Mouse (Mus musculus) C2C12 (cell line): ENCODE results near the gene Itpkc. TPM values are rescaled to one million over a fixed set of nuclear protein-coding genes. Genes with fewer than 3 reads are reported as not detected.

Source experiments
- H3K27me3 ChIP-seq: one replicate; pipeline ENCODE4 v1.6.1; 2011; ENCODE audit not compliant: control insufficient read depth, insufficient read depth, insufficient read length
- H3K36me3 ChIP-seq: one replicate; pipeline ENCODE4 v1.6.1; 2011; ENCODE audit not compliant: control insufficient read depth, insufficient read depth
- H3K4me3 ChIP-seq: one replicate; pipeline ENCODE4 v1.5.1; 2011; ENCODE audit warnings: mild to moderate bottlenecking, control low read depth; ENCODE audit not compliant: poor library complexity, insufficient read depth, severe bottlenecking
- H3K79me2 ChIP-seq: one replicate; pipeline ENCODE4 v1.6.1; 2011; ENCODE audit not compliant: control insufficient read depth, insufficient read depth
- H3K79me3 ChIP-seq: one replicate; pipeline ENCODE4 v1.6.1; 2011; ENCODE audit warnings: low read depth, control low read depth
- H3ac ChIP-seq: one replicate; pipeline ENCODE3; 2011; ENCODE audit warnings: low read depth; ENCODE audit not compliant: control insufficient read depth, insufficient read length
- CEBPB ChIP-seq: IDR thresholded peaks from one replicate; pipeline ENCODE4 v1.6.1; 2011; ENCODE audit warnings: low read depth, mild to moderate bottlenecking, control low read depth, moderate library complexity
- CTCF ChIP-seq: IDR thresholded peaks from one replicate; pipeline ENCODE4 v1.5.1; 2011; ENCODE audit not compliant: control insufficient read depth, insufficient read depth, insufficient read length
- FOSL1 ChIP-seq: IDR thresholded peaks from one replicate; pipeline ENCODE4 v1.8.0; 2011; ENCODE audit warnings: mild to moderate bottlenecking, low read length; ENCODE audit not compliant: poor library complexity, insufficient read depth, severe bottlenecking
- MAX ChIP-seq: IDR thresholded peaks from one replicate; pipeline ENCODE4 v1.6.1; 2011; ENCODE audit warnings: mild to moderate bottlenecking, control low read depth
- MYOD1 ChIP-seq: IDR thresholded peaks from one replicate; pipeline ENCODE4 v1.6.1; 2011; ENCODE audit warnings: low read depth; ENCODE audit not compliant: control insufficient read depth, insufficient read length
- MYOG ChIP-seq: IDR thresholded peaks from one replicate; pipeline ENCODE4 v1.6.1; 2011; ENCODE audit not compliant: control insufficient read depth, insufficient read length; ENCODE audit errors: extremely low read depth
- USF1 ChIP-seq: IDR thresholded peaks from one replicate; pipeline ENCODE4 v1.6.1; 2011; ENCODE audit warnings: low read depth, mild to moderate bottlenecking, control low read depth, moderate library complexity
- polyA plus RNA-seq: library from polyadenylated mRNA; unstranded; fragments of >200 nt; fragmentation: generic; extraction: Trizol; gene quantifications from one replicate; pipeline ENCODE4 v1.2.1, GENCODE M21; 2012; ENCODE audit warnings: missing spikeins

Gene Itpkc
- polyA plus RNA-seq, 1 experiment, result 5.7 TPM

- peaks cover 25% of the 10 kb centered on the region for H3K79me2 ChIP-seq
- no peaks in the 10 kb centered on the region for H3K36me3 ChIP-seq
- peak overlapping the region; percentile 83 for H3ac ChIP-seq
- peaks cover 5% of the 10 kb centered on the region for H3K79me3 ChIP-seq
- no peak for TF ChIP-seq CEBPB
- no peak for TF ChIP-seq MYOG
- TF ChIP-seq MAX, result no peak
- no peak for TF ChIP-seq FOSL1
- no peak for TF ChIP-seq CTCF
- no peak for TF ChIP-seq USF1
- TF ChIP-seq MYOD1, result no peak
- H3K27me3 ChIP-seq, result no peaks in the 10 kb centered on the region
- peak overlapping the region; percentile 48 for H3K4me3 ChIP-seq
Measured at GRCm38 (mm10) chr7:27227676-27228075, 785 bp downstream of the Itpkc start.

- no peaks in the 10 kb centered on the region for H3K27me3 ChIP-seq
- peak overlapping the region; percentile 48 for H3K4me3 ChIP-seq
- TF ChIP-seq MAX (no peak), CTCF (no peak), CEBPB (no peak), MYOG (no peak), MYOD1 (no peak), USF1 (no peak), FOSL1 (no peak)
- H3K36me3 ChIP-seq, result no peaks in the 10 kb centered on the region
- H3ac ChIP-seq, result peak overlapping the region; percentile 83
- peaks cover 5% of the 10 kb centered on the region for H3K79me3 ChIP-seq
- H3K79me2 ChIP-seq, result peaks cover 25% of the 10 kb centered on the region
Measured at GRCm38 (mm10) chr7:27227276-27227675, 1.2 kb downstream of the Itpkc start.

- H3K27me3 ChIP-seq, result no peaks in the 10 kb centered on the region
- H3K79me3 ChIP-seq, result peaks cover 5% of the 10 kb centered on the region
- H3ac ChIP-seq, result no peak overlapping the region
- H3K36me3 ChIP-seq, result no peaks in the 10 kb centered on the region
- H3K79me2 ChIP-seq, result peaks cover 25% of the 10 kb centered on the region
- no peak overlapping the region for H3K4me3 ChIP-seq
- TF ChIP-seq MYOG (no peak), CTCF (no peak), MAX (no peak), FOSL1 (no peak), CEBPB (no peak)
Measured at GRCm38 (mm10) chr7:27224877-27225575, 3.4 kb downstream of the Itpkc start.

GRCm38 (mm10) chr7:27222538-27222937, 5.9 kb downstream of the Itpkc start:
- Histone ChIP-seq H3K4me3 (no peak overlapping the region), H3ac (no peak overlapping the region), H3K79me3 (peaks cover 3% of the 10 kb centered on the region), H3K79me2 (peaks cover 20% of the 10 kb centered on the region), H3K27me3 (no peaks in the 10 kb centered on the region), H3K36me3 (no peaks in the 10 kb centered on the region)
- TF ChIP-seq CTCF (no peak), MAX (no peak), MYOG (no peak), USF1 (no peak), CEBPB (no peak), FOSL1 (no peak), MYOD1 (no peak)

- no peak overlapping the region for H3K4me3 ChIP-seq
- peaks cover 14% of the 10 kb centered on the region for H3K79me2 ChIP-seq
- no peak for TF ChIP-seq USF1
- TF ChIP-seq CTCF, result no peak
- no peak for TF ChIP-seq CEBPB
- no peak for TF ChIP-seq MYOG
- TF ChIP-seq FOSL1, result no peak
- no peak for TF ChIP-seq MAX
- no peak overlapping the region for H3ac ChIP-seq
- no peaks in the 10 kb centered on the region for H3K27me3 ChIP-seq
- H3K79me3 ChIP-seq, result no peaks in the 10 kb centered on the region
- H3K36me3 ChIP-seq, result no peaks in the 10 kb centered on the region
Measured at GRCm38 (mm10) chr7:27221939-27222338, 6.5 kb downstream of the Itpkc start.

- TF ChIP-seq CTCF, result no peak
- Histone ChIP-seq H3K36me3 (no peaks in the 10 kb centered on the region), H3K27me3 (no peaks in the 10 kb centered on the region), H3K79me2 (no peaks in the 10 kb centered on the region), H3K4me3 (no peak overlapping the region), H3ac (no peak overlapping the region), H3K79me3 (no peaks in the 10 kb centered on the region)
Measured at GRCm38 (mm10) chr7:27219937-27220336, 8.5 kb downstream of the Itpkc start.
